Mouse (Mus musculus) forebrain, postnatal 0 days (tissue): ENCODE data around the gene H2afv. TPM values are rescaled to one million over a fixed set of nuclear protein-coding genes. Genes with fewer than 3 reads are reported as not detected.

Source experiments
- ATAC-seq: fragments of 200-750 bp; cut with Nextera tagmentation; 2 replicates; pipeline ENCODE4 v1.8.0; 2017; ENCODE audit warnings: mild to moderate bottlenecking, moderate library complexity
- DNase-seq: peaks from one replicate; pipeline ENCODE4 v3.0.0-alpha.2; 2015
- H3K27ac ChIP-seq: fragments of 300-500 bp; sonication (generic); 2 replicates; pipeline ENCODE4 v1.5.1; 2014; ENCODE audit warnings: low read depth, mild to moderate bottlenecking, antibody characterized with exemption, low read length, moderate library complexity, mixed read lengths
- H3K27me3 ChIP-seq: fragments of 300-500 bp; sonication (generic); 2 replicates; pipeline ENCODE4 v1.6.1; 2014; ENCODE audit warnings: mild to moderate bottlenecking, low read length, mixed read lengths; ENCODE audit not compliant: insufficient read depth
- H3K36me3 ChIP-seq: fragments of 300-500 bp; sonication (generic); 2 replicates; pipeline ENCODE4 v1.6.1; 2014; ENCODE audit warnings: mild to moderate bottlenecking, moderate library complexity; ENCODE audit not compliant: insufficient read depth
- H3K4me1 ChIP-seq: fragments of 300-500 bp; sonication (generic); 2 replicates; pipeline ENCODE4 v1.6.1; 2014; ENCODE audit warnings: antibody characterized with exemption; ENCODE audit not compliant: insufficient read depth
- H3K4me2 ChIP-seq: fragments of 300-500 bp; sonication (generic); 2 replicates; pipeline ENCODE4 v1.6.1; 2014; ENCODE audit warnings: low read depth, mild to moderate bottlenecking, moderate library complexity
- H3K4me3 ChIP-seq: fragments of 300-500 bp; sonication (generic); 2 replicates; pipeline ENCODE4 v1.5.1; 2014; ENCODE audit warnings: low read depth, low read length, mixed read lengths
- H3K9ac ChIP-seq: fragments of 300-500 bp; sonication (generic); 2 replicates; pipeline ENCODE4 v1.6.1; 2014; ENCODE audit warnings: mild to moderate bottlenecking
- H3K9me3 ChIP-seq: fragments of 300-500 bp; sonication (generic); 2 replicates; pipeline ENCODE4 v1.6.1; 2016; ENCODE audit warnings: low read length
- CTCF ChIP-seq: sonication (generic); IDR thresholded peaks from 2 replicates; pipeline ENCODE4 v1.5.1; 2016; ENCODE audit warnings: antibody characterized with exemption, control low read depth, low read depth
- WGBS: fragments of 180-500 bp; shearing (Covaris S2); extraction: QIAGEN DNeasy Blood & Tissue Kit; methylation state at CpG from one replicate; pipeline ENCODE4 v1.1.7; 2014; 5-methylcytosine and 5-hydroxymethylcytosine counted together
- polyA plus RNA-seq: library from polyadenylated mRNA; unstranded; fragments of >200 nt; fragmentation: Nextera tagmentation; extraction: Ambion mirVana; gene quantifications from 2 replicates; pipeline ENCODE4 v1.2.1, GENCODE M21; 2015
- total RNA-seq: library from RNA; depleted of rRNA; stranded (reverse); fragments of >200 nt; gene quantifications from 2 replicates; pipeline ENCODE4 v1.2.3, GENCODE M21; 2014

H2afv gene
- total and polyA plus RNA-seq, 2 experiments from 2014 or later = 55.3 to 185 TPM

- Histone ChIP-seq H3K27ac (no peak overlapping the region), H3K4me3 (no peak overlapping the region), H3K27me3 (no peaks in the 10 kb centered on the region), H3K9ac (no peak overlapping the region), H3K36me3 (no peaks in the 10 kb centered on the region), H3K4me2 (no peak overlapping the region), H3K9me3 (no peaks in the 10 kb centered on the region), H3K4me1 (peaks cover 8% of the 10 kb centered on the region; the same call in 1 of the 2 replicates)
- DNase-seq (no peak), ATAC-seq (no peak)
- no peak for TF ChIP-seq CTCF
- 80% methylated on average over 4 of the region's 4 CpGs for WGBS
These were observed 1.2 kb upstream of the H2afv start for GRCm38 (mm10) chr11:6445441-6445840.

GRCm38 (mm10) chr11:6443727-6444076 lies 541 bp downstream of the H2afv start:
- H3K4me2 ChIP-seq = peak overlapping the region; percentile 62
- no peak for TF ChIP-seq CTCF
- H3K4me3 ChIP-seq = peak overlapping the region; percentile 75
- no peaks in the 10 kb centered on the region for H3K27me3 ChIP-seq
- H3K27ac ChIP-seq = peak overlapping the region; percentile 90
- ATAC-seq (no peak), DNase-seq (no peak)
- no peaks in the 10 kb centered on the region for H3K9me3 ChIP-seq
- H3K4me1 ChIP-seq = peaks cover 8% of the 10 kb centered on the region; the same call in 1 of the 2 replicates
- WGBS = under 1% methylated on average over 10 of the region's 10 CpGs
- no peaks in the 10 kb centered on the region for H3K36me3 ChIP-seq
- H3K9ac ChIP-seq = peak overlapping the region; percentile 70

GRCm38 (mm10) chr11:6443102-6443501 lies 1.1 kb downstream of the H2afv start:
- no peaks in the 10 kb centered on the region for H3K27me3 ChIP-seq
- DNase-seq = no peak

GRCm38 (mm10) chr11:6442566-6442965 lies 1.7 kb downstream of the H2afv start:
- Histone ChIP-seq H3K9ac (no peak overlapping the region), H3K4me1 (peaks cover 8% of the 10 kb centered on the region; the same call in 1 of the 2 replicates), H3K4me2 (no peak overlapping the region), H3K27me3 (no peaks in the 10 kb centered on the region), H3K36me3 (peaks cover 6% of the 10 kb centered on the region; the same call in 1 of the 2 replicates), H3K9me3 (no peaks in the 10 kb centered on the region), H3K27ac (no peak overlapping the region), H3K4me3 (no peak overlapping the region)
- ATAC-seq (no peak), DNase-seq (no peak)
- no peak for TF ChIP-seq CTCF
- 97% methylated on average over 4 of the region's 4 CpGs for WGBS

More at GRCm38 (mm10) chr11:6443102-6443501, 1.1 kb downstream of the H2afv start:
- Histone ChIP-seq H3K27ac (no peak overlapping the region), H3K4me1 (peaks cover 8% of the 10 kb centered on the region; the same call in 1 of the 2 replicates), H3K4me3 (peak overlapping the region; percentile 75), H3K36me3 (0 out of 2 replicates have a peak, but pooled peaks cover under 1% of the 10 kb centered on the region), H3K4me2 (peak overlapping the region; percentile 62), H3K9ac (peak overlapping the region; percentile 70), H3K9me3 (no peaks in the 10 kb centered on the region)
- TF ChIP-seq CTCF = no peak
- WGBS = 41% methylated on average over 4 of the region's 4 CpGs
- no peak for ATAC-seq

GRCm38 (mm10) chr11:6440171-6440570 lies 4.1 kb downstream of the H2afv start:
- 95% methylated on average over 4 of the region's 4 CpGs for WGBS
- Histone ChIP-seq H3K27ac (no peak overlapping the region), H3K4me2 (no peak overlapping the region), H3K27me3 (no peaks in the 10 kb centered on the region), H3K4me3 (no peak overlapping the region), H3K9ac (no peak overlapping the region), H3K4me1 (peaks cover 8% of the 10 kb centered on the region; the same call in 1 of the 2 replicates), H3K9me3 (no peaks in the 10 kb centered on the region), H3K36me3 (peaks cover 15% of the 10 kb centered on the region)
- ATAC-seq (no peak), DNase-seq (no peak)
- no peak for TF ChIP-seq CTCF

GRCm38 (mm10) chr11:6437667-6438066 lies 6.6 kb downstream of the H2afv start:
- peaks cover 26% of the 10 kb centered on the region for H3K36me3 ChIP-seq
- TF ChIP-seq CTCF = no peak
- no peaks in the 10 kb centered on the region for H3K9me3 ChIP-seq
- H3K27ac ChIP-seq = no peak overlapping the region
- DNase-seq (no peak), ATAC-seq (no peak)
- no peak overlapping the region for H3K4me2 ChIP-seq
- 96% methylated on average over 2 of the region's 2 CpGs for WGBS
- no peaks in the 10 kb centered on the region for H3K27me3 ChIP-seq
- no peak overlapping the region for H3K4me3 ChIP-seq
- H3K9ac ChIP-seq = no peak overlapping the region
- no peaks in the 10 kb centered on the region for H3K4me1 ChIP-seq

- Histone ChIP-seq H3K9ac (no peak overlapping the region), H3K27me3 (no peaks in the 10 kb centered on the region), H3K4me1 (no peaks in the 10 kb centered on the region), H3K4me2 (no peak overlapping the region), H3K36me3 (peaks cover 37% of the 10 kb centered on the region), H3K4me3 (no peak overlapping the region), H3K27ac (no peak overlapping the region), H3K9me3 (no peaks in the 10 kb centered on the region)
- ATAC-seq (peak; percentile 53), DNase-seq (no peak)
- peak; percentile 61 for TF ChIP-seq CTCF
- WGBS = 66% methylated on average over 8 of the region's 8 CpGs
These were observed 7.8 kb downstream of the H2afv start for GRCm38 (mm10) chr11:6436442-6436841.
